Comparison of ENCODE assay signal across 17 mouse cellular contexts in the genomic region with DNA sequence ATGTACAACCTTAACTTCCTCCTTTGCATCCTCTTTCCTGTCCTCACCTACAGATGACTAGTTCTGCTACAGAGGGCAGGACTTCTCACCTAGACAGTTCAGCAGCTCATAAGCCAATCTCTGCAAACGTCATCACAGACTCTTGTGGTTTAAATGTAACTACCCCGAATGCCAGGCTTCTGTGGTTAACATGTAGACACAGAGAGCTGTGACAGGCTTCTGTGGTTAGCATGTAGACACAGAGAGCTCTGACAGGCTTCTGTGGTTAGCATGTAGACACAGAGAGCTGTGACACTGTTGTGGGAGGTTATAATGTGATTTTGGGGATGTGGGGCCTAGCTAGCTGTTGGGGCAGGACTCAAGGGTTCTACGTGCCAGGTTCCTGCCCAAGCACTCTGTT.
DNase-seq lines count a peak whose midpoint lies in the region; ATAC-seq lines count a peak whose summit lies in the region.
"Had no signal": no experiment of that assay in that cellular context is flagged by ENCODE, and none has a peak within 500 bp of the region (broad histone marks: within the 10 kb centered on the region; RNA-seq: fewer than 3 reads in every experiment).

No protein-coding gene starts in this region.

- no peaks in the 10 kb centered on the region for H3K27me3 ChIP-seq in midbrain, embryonic 11.5 days (ENCODE audit: control insufficient read depth, insufficient read depth, low read length)
- H3K27me3 ChIP-seq: embryonic facial prominence, embryonic 15.5 days; intestine, embryonic 15.5 days; liver, embryonic 12.5 days; Patski had no signal

- no peak overlapping the region for H3K4me3 ChIP-seq in midbrain, embryonic 11.5 days (ENCODE audit: low read depth, low read length)
- H3K4me3 ChIP-seq: embryonic facial prominence, embryonic 15.5 days; intestine, embryonic 15.5 days; left cerebral cortex, adult 2 months; liver, embryonic 12.5 days had no signal

- DNase-seq in 3T3-L1 (ENCODE audit: low read depth, low spot score) (peak; percentile 61), A20 (ENCODE audit: low read depth, low spot score) (peak; percentile 18)
- peak; percentile 76 for DNase-seq in naive thymus-derived CD4-positive, alpha-beta T cell, adult 2 months (ENCODE audit: low read depth)
- DNase-seq in kidney, adult 18-20 months = no peak
- DNase-seq in midbrain, embryonic 11.5 days (ENCODE audit: low spot score, missing footprints) = no peak
- DNase-seq in kidney, postnatal 4 days = no peak
- DNase-seq: adrenal gland, adult 8-10 months; cerebellum, postnatal 36 days; kidney, postnatal 36 days; lung, postnatal 10 days had no signal

- H3K9me3 ChIP-seq in midbrain, embryonic 11.5 days (ENCODE audit: control insufficient read depth, low read length) = no peaks in the 10 kb centered on the region
- H3K9me3 ChIP-seq: embryonic facial prominence, embryonic 15.5 days; intestine, embryonic 15.5 days; liver, embryonic 12.5 days had no signal

- 89% methylated on average over 3 of the region's 3 CpGs for whole genome bisulfite sequencing in midbrain, embryonic 11.5 days

- H3K27ac ChIP-seq in midbrain, embryonic 11.5 days (ENCODE audit: low read depth, low read length) = no peak overlapping the region
- H3K27ac ChIP-seq: embryonic facial prominence, embryonic 15.5 days; intestine, embryonic 15.5 days; left cerebral cortex, adult 2 months; liver, embryonic 12.5 days had no signal

- ATAC-seq in common myeloid progenitor, adult 5-6 weeks (replicated peaks; ENCODE audit: low read depth, poor library complexity, severe bottlenecking) = peak; percentile 99
- ATAC-seq in erythroblast, adult 5-6 weeks (replicated peaks; ENCODE audit: low FRiP score, poor library complexity, severe bottlenecking) = no peak
- ATAC-seq in midbrain, embryonic 11.5 days (ENCODE audit: low FRiP score) = no peak
- ATAC-seq: intestine, embryonic 15.5 days; liver, embryonic 12.5 days; Patski had no signal

- no peaks in the 10 kb centered on the region for H3K4me1 ChIP-seq in midbrain, embryonic 11.5 days (ENCODE audit: control insufficient read depth, insufficient read depth, low read length)
- H3K4me1 ChIP-seq: embryonic facial prominence, embryonic 15.5 days; intestine, embryonic 15.5 days; liver, embryonic 12.5 days had no signal

- H3K4me2 ChIP-seq in midbrain, embryonic 11.5 days = no peak overlapping the region
- H3K4me2 ChIP-seq: embryonic facial prominence, embryonic 15.5 days; intestine, embryonic 15.5 days; liver, embryonic 12.5 days had no signal

- no peak overlapping the region for H3K9ac ChIP-seq in midbrain, embryonic 11.5 days (ENCODE audit: low read length)
- H3K9ac ChIP-seq: embryonic facial prominence, embryonic 15.5 days; intestine, embryonic 15.5 days; liver, embryonic 12.5 days had no signal

- H3K36me3 ChIP-seq in midbrain, embryonic 11.5 days (ENCODE audit: control insufficient read depth, insufficient read depth, low read length) = no peaks in the 10 kb centered on the region
- H3K36me3 ChIP-seq: embryonic facial prominence, embryonic 15.5 days; intestine, embryonic 15.5 days; liver, embryonic 12.5 days had no signal

Comparison
In these comparisons a context has a peak if more than half of its experiments do, and no peak if none do; other contexts are left out.
1. DNase-seq: peak in 3T3-L1 (single experiment), A20 (single experiment) and naive thymus-derived CD4-positive, alpha-beta T cell, adult 2 months (single experiment); none in kidney, adult 18-20 months (single experiment), midbrain, embryonic 11.5 days (single experiment) and kidney, postnatal 4 days (0 of 2).